Mouse (Mus musculus) testis, adult 2 months (tissue): ENCODE measurements around the gene Armc10.

Experiments used
- CTCF ChIP-seq: fragments of 200-500 bp; IDR thresholded peaks from 2 replicates; pipeline ENCODE4 v1.5.1; 2012; ENCODE audit warnings: low read depth, mild to moderate bottlenecking, inconsistent platforms, low read length, moderate library complexity; ENCODE audit not compliant: control insufficient read depth, insufficient read depth, insufficient replicate concordance
- POLR2A ChIP-seq: fragments of 200-500 bp; IDR thresholded peaks from 2 replicates; pipeline ENCODE4 v1.6.1; 2012; ENCODE audit warnings: low read depth, mild to moderate bottlenecking, inconsistent platforms, low read length, moderate library complexity; ENCODE audit not compliant: control insufficient read depth

DNA sequence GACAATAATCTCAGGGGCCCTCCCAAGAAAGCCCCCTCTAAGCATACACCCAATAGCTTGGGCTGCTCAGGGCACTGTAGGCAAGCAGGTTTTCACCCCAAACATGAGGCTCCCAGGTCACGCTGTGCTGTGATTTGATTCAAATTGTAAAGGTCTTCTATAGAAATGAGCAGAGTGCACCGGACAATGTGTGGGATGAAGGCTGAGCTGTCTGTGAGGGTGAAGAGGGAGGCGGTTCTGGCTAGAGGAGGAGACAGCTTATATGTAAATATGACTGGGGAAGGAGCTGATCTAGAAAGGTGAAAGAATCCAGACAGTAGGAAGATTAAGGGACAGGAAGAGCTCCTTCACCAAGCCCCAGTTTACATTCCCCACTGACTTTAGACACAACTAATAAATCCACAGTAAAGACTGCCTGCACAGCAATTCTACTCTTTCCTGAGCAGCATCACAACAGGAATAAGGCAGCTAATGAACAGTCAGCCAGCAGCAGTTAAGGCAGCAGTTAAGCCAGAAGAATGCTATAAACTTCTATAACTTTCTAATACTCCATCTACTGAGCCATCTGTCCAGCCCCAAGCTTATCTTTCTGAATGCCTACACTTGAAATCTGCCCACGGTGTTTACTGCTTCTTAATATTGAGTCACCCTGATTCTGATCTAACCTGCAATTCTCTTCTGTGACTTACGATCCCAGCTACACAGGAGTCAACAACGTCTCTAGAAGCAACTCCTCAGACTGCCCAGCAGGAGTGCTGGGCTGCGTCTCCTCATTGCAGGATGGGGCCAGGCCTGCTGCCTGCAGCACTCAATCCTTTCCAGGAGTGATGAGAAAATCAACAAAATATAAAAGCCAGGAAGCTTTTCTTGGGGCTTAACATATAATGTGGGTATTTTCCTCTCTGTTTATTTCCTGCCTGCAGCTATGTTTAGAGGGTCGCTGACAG, 21.9 kb downstream of the Armc10 start:
- no peak for TF ChIP-seq POLR2A
- no peak for TF ChIP-seq CTCF
